Mouse (Mus musculus) heart, embryonic 11.5 days (tissue): Measurements from ENCODE around the gene Tekt5. TPM values are rescaled to one million over a fixed set of nuclear protein-coding genes. Genes with fewer than 3 reads are reported as not detected.
A peak's percentile ranks its signal among the peaks of the same experiment; 100 is the strongest.

Experiments used
- ATAC-seq: fragments of 200-750 bp; cut with Nextera tagmentation; replicated peaks from 2 replicates; pipeline ENCODE4 v1.8.0; 2017; ENCODE audit warnings: moderate library complexity; ENCODE audit not compliant: insufficient number of reproducible peaks, low FRiP score, low TSS enrichment
- H3K27ac ChIP-seq: fragments of 300-500 bp; sonication (generic); 2 replicates; pipeline ENCODE4 v1.5.1; 2014; ENCODE audit warnings: mild to moderate bottlenecking, low read depth, low read length
- H3K27me3 ChIP-seq: fragments of 300-500 bp; sonication (generic); 2 replicates; pipeline ENCODE4 v1.6.1; 2014; ENCODE audit warnings: mild to moderate bottlenecking, low read length, mixed read lengths; ENCODE audit not compliant: control insufficient read depth, insufficient read depth
- H3K36me3 ChIP-seq: fragments of 300-500 bp; sonication (generic); 2 replicates; pipeline ENCODE4 v1.6.1; 2014; ENCODE audit warnings: mild to moderate bottlenecking, low read length, moderate library complexity, mixed read lengths; ENCODE audit not compliant: control insufficient read depth, insufficient read depth
- H3K4me1 ChIP-seq: fragments of 300-500 bp; sonication (generic); 2 replicates; pipeline ENCODE4 v1.6.1; 2014; ENCODE audit warnings: low read length; ENCODE audit not compliant: control insufficient read depth, insufficient read depth
- H3K4me2 ChIP-seq: fragments of 300-500 bp; sonication (generic); 2 replicates; pipeline ENCODE4 v1.6.1; 2014; ENCODE audit warnings: mild to moderate bottlenecking, moderate library complexity
- H3K4me3 ChIP-seq: fragments of 300-500 bp; sonication (generic); 2 replicates; pipeline ENCODE4 v1.5.1; 2014; ENCODE audit warnings: low read depth, low read length
- H3K9ac ChIP-seq: fragments of 300-500 bp; sonication (generic); 2 replicates; pipeline ENCODE4 v1.6.1; 2014; ENCODE audit warnings: mild to moderate bottlenecking, low read depth, low read length, moderate library complexity
- H3K9me3 ChIP-seq: fragments of 300-500 bp; sonication (generic); replicated peaks from 2 replicates; pipeline ENCODE4 v1.6.1; 2016; ENCODE audit warnings: low read length; ENCODE audit not compliant: control insufficient read depth
- WGBS: fragments of 180-500 bp; shearing (Covaris S2); extraction: QIAGEN DNeasy Blood & Tissue Kit; methylation state at CpG from one replicate; pipeline ENCODE4 v1.1.7; 2014; ENCODE audit not compliant: insufficient replicate concordance; 5-methylcytosine and 5-hydroxymethylcytosine counted together
- polyA plus RNA-seq: library from polyadenylated mRNA; unstranded; fragments of >200 nt; fragmentation: Nextera tagmentation; extraction: Ambion mirVana; gene quantifications from 2 replicates; pipeline ENCODE4 v1.2.1, GENCODE M21; 2014

Gene Tekt5
- polyA plus RNA-seq, 1 experiment from 2014 or later: 0.23 TPM

- H3K4me3 ChIP-seq: no peak overlapping the region
- peaks cover 11% of the 10 kb centered on the region for H3K4me1 ChIP-seq
- H3K9ac ChIP-seq: no peak overlapping the region
- 84% methylated on average over 19 of the region's 19 CpGs for WGBS
- no peak for ATAC-seq
- no peaks in the 10 kb centered on the region for H3K9me3 ChIP-seq
- no peak overlapping the region for H3K4me2 ChIP-seq
- H3K27me3 ChIP-seq: no peaks in the 10 kb centered on the region
- 0 out of 2 replicates have a peak overlapping the region, but pooled peaks have one; percentile 31 for H3K27ac ChIP-seq
- H3K36me3 ChIP-seq: no peaks in the 10 kb centered on the region
These were observed 58.6 kb downstream of the Tekt5 start for GRCm38 (mm10) chr16:10336454-10337421.

GRCm38 (mm10) chr16:10335953-10336352, 59.3 kb downstream of the Tekt5 start:
- Histone ChIP-seq H3K4me1 (peaks cover 11% of the 10 kb centered on the region), H3K9ac (no peak overlapping the region), H3K9me3 (no peaks in the 10 kb centered on the region), H3K27me3 (no peaks in the 10 kb centered on the region), H3K4me2 (no peak overlapping the region), H3K4me3 (no peak overlapping the region), H3K27ac (no peak overlapping the region), H3K36me3 (no peaks in the 10 kb centered on the region)
- no peak for ATAC-seq
- WGBS: 74% methylated on average over 2 of the region's 2 CpGs

DNA sequence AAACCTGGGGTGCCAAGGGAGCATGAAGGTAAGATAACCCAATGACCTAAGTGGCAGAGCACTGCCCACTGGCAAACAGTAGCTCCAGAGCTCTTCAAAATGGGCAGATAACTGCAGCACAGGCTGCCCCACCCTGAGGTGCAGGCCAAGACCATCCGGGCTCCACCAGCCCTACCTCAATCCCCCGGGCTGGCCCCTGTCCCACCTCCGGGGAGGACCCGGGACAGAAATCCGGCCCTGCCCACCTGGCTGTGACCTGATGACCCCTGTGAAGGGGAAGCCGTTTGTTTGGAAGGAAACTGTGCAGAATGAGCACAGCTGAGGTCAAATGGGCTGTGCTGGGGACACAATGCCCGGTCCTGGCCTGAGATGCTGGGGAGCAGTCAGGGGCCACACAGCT, 62.6 kb downstream of the Tekt5 start:
- no peak overlapping the region for H3K4me3 ChIP-seq
- H3K9me3 ChIP-seq: no peaks in the 10 kb centered on the region
- no peak overlapping the region for H3K4me2 ChIP-seq
- peaks cover 3% of the 10 kb centered on the region for H3K4me1 ChIP-seq
- H3K9ac ChIP-seq: no peak overlapping the region
- no peak overlapping the region for H3K27ac ChIP-seq
- ATAC-seq: no peak
- no peaks in the 10 kb centered on the region for H3K36me3 ChIP-seq
- no peaks in the 10 kb centered on the region for H3K27me3 ChIP-seq
- 58% methylated on average over 7 of the region's 7 CpGs for WGBS

- Histone ChIP-seq H3K27ac (no peak overlapping the region), H3K9ac (no peak overlapping the region), H3K4me3 (no peak overlapping the region), H3K27me3 (no peaks in the 10 kb centered on the region; the same call in 1 of the 2 replicates), H3K36me3 (no peaks in the 10 kb centered on the region), H3K4me1 (no peaks in the 10 kb centered on the region; the same call in 1 of the 2 replicates), H3K4me2 (no peak overlapping the region), H3K9me3 (no peaks in the 10 kb centered on the region)
- 70% methylated on average over 12 of the region's 12 CpGs for WGBS
- no peak for ATAC-seq
These were observed 64.4 kb downstream of the Tekt5 start for GRCm38 (mm10) chr16:10330586-10331495.

DNA sequence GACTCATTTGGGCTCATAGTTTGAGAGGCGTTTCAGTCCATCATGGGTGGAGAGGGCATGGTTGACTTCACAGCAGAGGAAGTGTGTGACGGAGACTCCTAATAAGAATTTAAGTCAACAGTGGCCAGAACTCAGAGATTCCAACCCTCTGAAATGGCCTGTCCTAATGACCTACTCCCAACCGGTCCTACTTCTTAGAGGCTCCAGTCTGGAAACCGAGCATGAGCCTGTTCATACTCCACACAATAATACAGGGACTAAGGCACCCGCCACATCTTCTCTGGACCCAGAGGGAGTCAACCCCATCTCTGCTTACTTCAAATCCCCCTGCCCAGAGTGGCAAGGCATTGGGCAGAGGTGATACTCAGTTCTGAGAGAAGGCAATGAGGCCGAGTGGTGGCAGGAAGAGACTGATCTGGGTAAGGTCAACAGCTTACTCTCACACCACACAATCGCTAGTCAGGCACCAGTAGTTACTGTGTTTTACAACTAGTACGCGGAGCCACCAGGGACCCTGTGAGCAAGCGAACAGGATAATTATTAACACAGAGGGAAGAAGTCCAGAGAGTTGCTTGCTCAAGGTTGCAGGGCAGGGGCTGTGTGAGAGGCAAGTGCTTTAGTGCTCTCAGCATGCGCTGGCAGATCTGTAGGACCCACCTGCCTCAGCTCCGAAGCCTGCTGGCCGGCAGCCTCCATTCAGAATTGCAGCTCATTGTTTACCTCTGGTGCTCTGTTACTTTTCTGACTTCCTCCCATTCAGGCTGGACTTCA, 67.5 kb downstream of the Tekt5 start:
- ATAC-seq: no peak
- Histone ChIP-seq H3K9me3 (no peaks in the 10 kb centered on the region), H3K9ac (no peak overlapping the region), H3K36me3 (no peaks in the 10 kb centered on the region), H3K4me1 (no peaks in the 10 kb centered on the region; the same call in 1 of the 2 replicates), H3K27me3 (no peaks in the 10 kb centered on the region; the same call in 1 of the 2 replicates), H3K4me3 (no peak overlapping the region), H3K27ac (no peak overlapping the region), H3K4me2 (no peak overlapping the region)
- 66% methylated on average over 13 of the region's 13 CpGs for WGBS

DNA sequence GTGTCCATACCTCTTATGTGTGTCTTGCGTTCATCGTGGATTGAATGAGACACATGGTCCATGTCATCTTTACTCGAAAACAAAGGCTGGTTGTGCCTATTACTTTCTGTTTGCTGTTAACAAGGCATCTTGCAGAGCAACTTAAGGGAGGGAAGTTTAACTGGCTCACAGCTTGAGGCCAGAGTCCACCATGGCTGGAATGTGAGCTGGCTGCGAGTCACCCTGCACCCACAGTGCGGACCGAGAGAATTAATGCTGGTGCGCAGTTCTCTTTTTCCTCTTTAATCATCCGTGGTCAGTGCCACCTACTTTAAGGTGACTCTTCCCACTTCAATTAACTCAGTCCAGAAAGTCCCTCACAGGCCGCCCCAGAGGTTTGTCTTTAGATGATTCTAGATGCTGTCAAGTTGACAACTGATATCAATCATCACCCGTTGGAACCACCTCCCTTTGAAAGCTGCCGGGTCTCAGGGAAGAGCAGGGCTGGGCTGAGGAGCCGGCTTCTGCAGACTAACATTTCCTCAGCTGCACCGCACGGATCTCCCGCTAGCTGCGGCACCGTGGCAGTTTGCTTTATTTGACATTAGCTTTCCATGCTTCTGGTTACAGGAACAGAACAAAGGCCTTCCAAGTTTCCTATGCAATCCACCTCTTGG, 75.2 kb downstream of the Tekt5 start:
- Histone ChIP-seq H3K9me3 (no peaks in the 10 kb centered on the region), H3K4me2 (no peak overlapping the region), H3K27me3 (no peaks in the 10 kb centered on the region), H3K36me3 (no peaks in the 10 kb centered on the region), H3K4me3 (no peak overlapping the region), H3K4me1 (no peaks in the 10 kb centered on the region), H3K27ac (no peak overlapping the region), H3K9ac (no peak overlapping the region)
- 39% methylated on average over 17 of the region's 17 CpGs for WGBS
- no peak for ATAC-seq

GRCm38 (mm10) chr16:10317197-10317544, 78.1 kb downstream of the Tekt5 start:
- WGBS: 57% methylated on average over 4 of the region's 4 CpGs

More at GRCm38 (mm10) chr16:10317197-10317544, 78.1 kb downstream of the Tekt5 start:
- no peaks in the 10 kb centered on the region for H3K36me3 ChIP-seq
- no peaks in the 10 kb centered on the region for H3K27me3 ChIP-seq
- ATAC-seq: no peak
- H3K9me3 ChIP-seq: no peaks in the 10 kb centered on the region
- H3K4me3 ChIP-seq: no peak overlapping the region
- H3K27ac ChIP-seq: no peak overlapping the region
- no peak overlapping the region for H3K4me2 ChIP-seq
- H3K9ac ChIP-seq: no peak overlapping the region
- peaks cover 4% of the 10 kb centered on the region; the same call in 1 of the 2 replicates for H3K4me1 ChIP-seq
